Mouse (Mus musculus) ES-E14 (cell line): ENCODE results near the gene Eps8l2. TPM values are rescaled to one million over a fixed set of nuclear protein-coding genes. Genes with fewer than 3 reads are reported as not detected.

Experiments
- DNase-seq: peaks from one replicate; pipeline ENCODE4 v3.0.0-alpha.2; 2013; ENCODE audit warnings: low read depth, low spot score
- H3K27ac ChIP-seq: 2 replicates; pipeline ENCODE4 v1.5.1; 2012; ENCODE audit warnings: low read depth, mild to moderate bottlenecking, low read length, moderate library complexity, mixed read lengths; ENCODE audit not compliant: poor library complexity, insufficient read depth, severe bottlenecking
- H3K36me3 ChIP-seq: 2 replicates; pipeline ENCODE4 v1.6.1; 2012; ENCODE audit warnings: mild to moderate bottlenecking, low read length, moderate library complexity, mixed read lengths; ENCODE audit not compliant: control insufficient read depth, poor library complexity, insufficient read depth, severe bottlenecking
- H3K4me1 ChIP-seq, 2 experiments: fragments of 150-350 bp in 1 of 2; sonication (generic) in 1 of 2; 2 replicates each; pipeline ENCODE4 v1.6.1; 2012; ENCODE audit warnings: low read length in 2 of 2, mild to moderate bottlenecking in 1 of 2, mixed read lengths in 1 of 2; ENCODE audit not compliant: control insufficient read depth in 2 of 2, insufficient read depth in 2 of 2, poor library complexity in 1 of 2
- H3K4me3 ChIP-seq, 2 experiments: fragments of 150-350 bp in 1 of 2; sonication (generic) in 1 of 2; 2 replicates each; pipeline ENCODE4 v1.5.1; 2012; ENCODE audit warnings: low read length in 2 of 2, low read depth in 1 of 2, mild to moderate bottlenecking in 1 of 2, mixed read lengths in 1 of 2; ENCODE audit not compliant: insufficient read depth in 1 of 2, poor library complexity in 1 of 2, severe bottlenecking in 1 of 2
- H3K9ac ChIP-seq: 2 replicates; pipeline ENCODE4 v1.6.1; 2012; ENCODE audit warnings: low read depth, mild to moderate bottlenecking, low read length, mixed read lengths; ENCODE audit not compliant: poor library complexity, insufficient read depth, severe bottlenecking
- H3K9me3 ChIP-seq: fragments of 150-350 bp; sonication (generic); 2 replicates; pipeline ENCODE4 v1.6.1; 2012; ENCODE audit warnings: low read depth, mild to moderate bottlenecking, low read length; ENCODE audit not compliant: control insufficient read depth, insufficient read depth
- CHD2 ChIP-seq: IDR thresholded peaks from 2 replicates; pipeline ENCODE4 v1.6.1; 2014; ENCODE audit warnings: mild to moderate bottlenecking, low read depth, low read length, inconsistent platforms
- HCFC1 ChIP-seq: IDR thresholded peaks from 2 replicates; pipeline ENCODE4 v1.6.1; 2012; ENCODE audit warnings: low read length, inconsistent platforms, borderline replicate concordance; ENCODE audit not compliant: insufficient read depth
- MAFK ChIP-seq: IDR thresholded peaks from 2 replicates; pipeline ENCODE4 v1.6.1; 2014; ENCODE audit warnings: mild to moderate bottlenecking, low read depth, low read length, inconsistent platforms; ENCODE audit not compliant: insufficient read depth
- ZC3H11A ChIP-seq: IDR thresholded peaks from 2 replicates; pipeline ENCODE4 v1.6.1; 2012; ENCODE audit warnings: low read depth, mild to moderate bottlenecking, inconsistent platforms, low read length, borderline replicate concordance
- ZNF384 ChIP-seq: IDR thresholded peaks from 2 replicates; pipeline ENCODE4 v1.6.1; 2012; ENCODE audit warnings: low read depth, low read length, inconsistent platforms
- in situ Hi-C, 2 experiments: fragments of 600-800 bp; cut with MboI; formaldehyde crosslinking; loops; one replicate each; pipeline ENCODE4 v1.15.1; 2025; ENCODE audit warnings: low sequenced_read_pairs in 2 of 2, inconsistent platforms in 1 of 2; ENCODE audit not compliant: unreplicated experiment in 2 of 2
- total RNA-seq: library from RNA; depleted of rRNA; stranded (reverse); fragments of 300-350 nt; gene quantifications from 2 replicates; pipeline ENCODE4 v1.2.3, GENCODE M21; 2012

Gene Eps8l2
- total RNA-seq, 1 experiment = 10.4 TPM

DNA sequence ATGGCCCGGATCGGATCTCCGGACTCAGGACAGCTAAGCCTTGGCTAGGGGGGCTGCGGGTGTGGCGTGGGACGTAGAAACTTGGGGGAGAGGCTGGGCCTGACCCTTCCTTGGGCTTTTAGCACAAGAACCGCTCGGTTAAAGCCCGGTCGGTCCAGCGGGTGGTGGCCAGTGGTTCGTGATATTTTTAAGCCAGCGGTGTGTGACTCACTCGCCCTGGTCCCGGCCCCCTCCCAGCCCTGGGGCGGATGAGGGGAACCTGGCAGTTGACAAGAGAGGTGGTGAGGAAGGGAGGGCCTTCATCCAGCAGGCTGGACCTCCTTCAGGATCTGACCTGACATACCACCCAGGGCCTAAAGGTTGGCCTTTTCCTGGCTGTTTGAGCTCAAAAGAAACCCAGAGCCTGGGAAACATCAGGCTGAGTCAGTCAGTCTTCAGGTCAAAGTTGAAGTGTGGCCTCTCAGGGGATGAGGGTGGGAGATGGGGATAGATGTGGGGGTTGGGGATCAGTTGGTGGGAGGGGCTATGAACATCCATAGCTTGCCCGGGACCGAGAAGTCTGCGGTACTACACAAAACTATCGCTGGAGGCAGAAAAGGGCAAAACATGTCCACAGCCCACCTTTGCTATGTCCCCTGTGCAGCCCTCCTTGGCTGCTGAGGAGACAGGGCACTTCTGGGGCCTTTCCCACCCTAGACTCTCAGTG, 688 bp downstream of the Eps8l2 start:
- Histone ChIP-seq H3K9me3 (no peaks in the 10 kb centered on the region), H3K9ac (peak overlapping the region; percentile 45; the same call in 1 of the 2 replicates), H3K4me3 (peak overlapping the region; percentile 72), H3K27ac (0 out of 2 replicates have a peak overlapping the region, but pooled peaks have one; percentile 6), H3K36me3 (no peaks in the 10 kb centered on the region), H3K4me1 (peaks cover 11 to 17% of the 10 kb centered on the region in 2 experiments; a peak in 3 of 4 replicates)
- in situ Hi-C loops = no loop called here
- TF ChIP-seq MAFK = no peak
- TF ChIP-seq ZNF384 = no peak
- TF ChIP-seq ZC3H11A = no peak
- TF ChIP-seq HCFC1 = no peak
- no peak for TF ChIP-seq CHD2
- no peak for DNase-seq

- Histone ChIP-seq H3K9me3 (no peaks in the 10 kb centered on the region), H3K4me1 (peaks cover 11 to 17% of the 10 kb centered on the region in 2 experiments; a peak in 3 of 4 replicates), H3K9ac (no peak overlapping the region), H3K27ac (peak overlapping the region; percentile 47; the same call in 1 of the 2 replicates), H3K36me3 (no peaks in the 10 kb centered on the region), H3K4me3 (0 out of 4 replicates have a peak overlapping the region, but pooled peaks of 1 of the 2 experiments have one; percentile 2)
- in situ Hi-C loops = no loop called here
- no peak for DNase-seq
- no peak for TF ChIP-seq CHD2
- TF ChIP-seq MAFK = no peak
- no peak for TF ChIP-seq HCFC1
- TF ChIP-seq ZNF384 = no peak
- no peak for TF ChIP-seq ZC3H11A
Measured at GRCm38 (mm10) chr7:141340023-141340422, 1.3 kb downstream of the Eps8l2 start.

DNA sequence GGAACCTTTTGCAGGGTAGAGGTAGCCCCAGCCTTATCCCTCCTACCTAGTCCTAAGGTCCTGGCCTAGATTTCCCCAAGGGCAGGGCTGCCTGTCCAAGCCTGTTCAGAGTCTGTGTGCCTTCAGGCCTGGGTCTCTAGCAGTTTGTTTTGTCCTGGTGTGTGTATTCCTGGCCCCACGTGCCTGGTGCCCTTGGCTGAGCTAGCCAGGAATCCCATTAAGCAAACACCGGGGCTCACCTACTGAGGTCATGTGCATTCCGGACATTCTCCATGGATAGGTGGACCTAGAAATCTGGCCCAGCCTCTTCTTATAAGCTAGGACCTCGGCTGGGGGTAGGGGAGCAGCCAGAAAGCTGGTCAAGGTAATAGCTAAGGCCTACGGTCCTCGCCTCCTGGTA, 1.8 kb downstream of the Eps8l2 start:
- peaks cover 11 to 17% of the 10 kb centered on the region in 2 experiments; a peak in 3 of 4 replicates for H3K4me1 ChIP-seq
- no peak overlapping the region for H3K9ac ChIP-seq
- no peak overlapping the region; the same call in 1 of the 2 replicates for H3K27ac ChIP-seq
- in situ Hi-C loops = no loop called here
- no peak overlapping the region for H3K4me3 ChIP-seq
- TF ChIP-seq ZC3H11A (no peak), ZNF384 (no peak), MAFK (no peak), HCFC1 (no peak), CHD2 (no peak)
- no peaks in the 10 kb centered on the region for H3K9me3 ChIP-seq
- no peaks in the 10 kb centered on the region for H3K36me3 ChIP-seq
- DNase-seq = no peak

DNA sequence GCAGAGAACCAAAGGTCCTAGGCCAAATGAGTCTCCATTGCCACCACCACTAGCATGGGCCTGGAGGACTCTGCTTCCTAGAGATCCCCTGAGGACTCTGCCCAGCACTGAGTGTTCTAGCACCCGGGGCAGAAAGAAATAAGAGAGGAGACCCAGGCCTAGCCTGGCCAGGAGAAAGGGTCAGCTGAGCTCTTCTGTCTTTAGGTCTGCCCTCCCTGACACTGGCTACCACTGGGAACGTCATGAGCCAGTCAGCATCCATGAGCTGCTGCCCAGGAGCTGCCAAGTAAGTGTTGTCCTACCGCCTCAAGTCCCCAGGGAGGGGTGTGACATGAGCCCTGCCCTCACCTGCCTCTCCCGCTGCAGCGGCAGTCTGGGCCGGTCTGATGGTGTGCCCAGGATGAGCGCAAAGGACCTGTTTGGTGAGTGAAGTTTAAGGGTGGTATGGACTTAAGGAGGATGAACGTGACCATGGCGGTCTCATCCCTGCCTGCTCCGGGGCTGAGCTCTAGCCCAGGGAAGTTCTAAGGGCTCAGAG, 3.1 kb downstream of the Eps8l2 start:
- in situ Hi-C loops = no loop called here
- Histone ChIP-seq H3K27ac (no peak overlapping the region), H3K4me3 (no peak overlapping the region), H3K9me3 (no peaks in the 10 kb centered on the region), H3K4me1 (peaks cover 11 to 17% of the 10 kb centered on the region in 2 experiments; a peak in 3 of 4 replicates), H3K9ac (no peak overlapping the region), H3K36me3 (no peaks in the 10 kb centered on the region)
- DNase-seq = no peak
- TF ChIP-seq MAFK = no peak
- no peak for TF ChIP-seq ZC3H11A
- TF ChIP-seq ZNF384 = no peak
- no peak for TF ChIP-seq HCFC1
- TF ChIP-seq CHD2 = no peak

GRCm38 (mm10) chr7:141343230-141343629, 4.5 kb downstream of the Eps8l2 start:
- no peak overlapping the region for H3K9ac ChIP-seq
- in situ Hi-C loops = no loop called here
- no peak for TF ChIP-seq ZNF384
- no peak for TF ChIP-seq HCFC1
- no peak for TF ChIP-seq ZC3H11A
- TF ChIP-seq MAFK = no peak
- TF ChIP-seq CHD2 = no peak
- peaks cover 11 to 17% of the 10 kb centered on the region in 2 experiments; a peak in 3 of 4 replicates for H3K4me1 ChIP-seq
- no peaks in the 10 kb centered on the region for H3K9me3 ChIP-seq
- no peak overlapping the region for H3K27ac ChIP-seq
- no peak for DNase-seq
- no peaks in the 10 kb centered on the region for H3K36me3 ChIP-seq
- H3K4me3 ChIP-seq = no peak overlapping the region
